Mouse (Mus musculus) layer of hippocampus, adult 11-12 months (tissue): ENCODE data around the gene Schip1.

Experiments
- DNase-seq: peaks from one replicate; pipeline ENCODE4 v3.0.0; 2022; ENCODE audit warnings: low spot score

Gene Schip1

GRCm38 (mm10) chr3:68477478-68477877 lies 412.9 kb downstream of the Schip1 start:
- DNase-seq: no peak

GRCm38 (mm10) chr3:68479266-68479665 lies 414.7 kb downstream of the Schip1 start:
- peak; percentile 38 for DNase-seq

- no peak for DNase-seq
Observed at GRCm38 (mm10) chr3:68483517-68483916, 418.9 kb downstream of the Schip1 start.

GRCm38 (mm10) chr3:68484021-68484420 lies 419.4 kb downstream of the Schip1 start:
- DNase-seq: no peak

GRCm38 (mm10) chr3:68484561-68484960 lies 420.0 kb downstream of the Schip1 start:
- DNase-seq: no peak

- peak; percentile 26 for DNase-seq
Observed at GRCm38 (mm10) chr3:68487621-68488020, 423.0 kb downstream of the Schip1 start.

- DNase-seq: no peak
Observed at GRCm38 (mm10) chr3:68488316-68488715, 423.7 kb downstream of the Schip1 start.

GRCm38 (mm10) chr3:68491516-68491915 lies 426.9 kb downstream of the Schip1 start:
- no peak for DNase-seq

- no peak for DNase-seq
Observed at GRCm38 (mm10) chr3:68492066-68492465, 427.5 kb downstream of the Schip1 start.

GRCm38 (mm10) chr3:68492513-68492912 lies 427.9 kb downstream of the Schip1 start:
- no peak for DNase-seq

- DNase-seq: no peak
Observed at GRCm38 (mm10) chr3:68493170-68493585, 428.6 kb downstream of the Schip1 start.

- DNase-seq: peak; percentile 74
Observed at GRCm38 (mm10) chr3:68493586-68494295, 429.1 kb downstream of the Schip1 start.

- DNase-seq: no peak
Observed at GRCm38 (mm10) chr3:68494296-68495095, 429.9 kb downstream of the Schip1 start.

GRCm38 (mm10) chr3:68495096-68495735 lies 430.6 kb downstream of the Schip1 start:
- DNase-seq: peak; percentile 71

GRCm38 (mm10) chr3:68495736-68496242 lies 431.2 kb downstream of the Schip1 start:
- no peak for DNase-seq

- DNase-seq: no peak
Observed at GRCm38 (mm10) chr3:68496513-68496912, 431.9 kb downstream of the Schip1 start.

- no peak for DNase-seq
Observed at GRCm38 (mm10) chr3:68499532-68500152, 435.0 kb downstream of the Schip1 start.

- no peak for DNase-seq
Observed at GRCm38 (mm10) chr3:68504838-68505237, 440.2 kb downstream of the Schip1 start.

- no peak for DNase-seq
Observed at GRCm38 (mm10) chr3:68506769-68507318, 442.2 kb downstream of the Schip1 start.

GRCm38 (mm10) chr3:68508629-68509028 lies 444.0 kb downstream of the Schip1 start:
- peak; percentile 65 for DNase-seq

GRCm38 (mm10) chr3:68510872-68511271 lies 446.3 kb downstream of the Schip1 start:
- no peak for DNase-seq

GRCm38 (mm10) chr3:68511744-68512143 lies 447.1 kb downstream of the Schip1 start:
- DNase-seq: no peak
